Mouse (Mus musculus): ENCODE data around the gene Aipl1. TPM values are rescaled to one million over a fixed set of nuclear protein-coding genes. Genes with fewer than 3 reads are reported as not detected.

The Aipl1 gene
- total RNA-seq (2023) = not detected

GRCm38 (mm10) chr11:72037409-72037808 is at the start of gene Aipl1:
Aipl1 (minus strand) TSS chr11:72037509.

GRCm38 (mm10) chr11:72041768-72042607 is 4.7 kb upstream of the Aipl1 start, which contains the start of gene Pimreg:
Pimreg (plus strand) TSS chr11:72042032.

Other genes with a start within 250 kb of the Aipl1 start
- gene Pimreg, start 4.5 kb upstream of the Aipl1 start, total RNA-seq (2023) = 0.50 TPM
- gene Pitpnm3, start 98.3 kb upstream of the Aipl1 start, total RNA-seq (2023) = 0.15 TPM
- 0.70 TPM for gene Gm43951, start 169.3 kb upstream of the Aipl1 start, total RNA-seq (2023)
- 11.8 TPM for gene 4933427D14Rik, start 169.9 kb upstream of the Aipl1 start, total RNA-seq (2023)
- gene Txndc17, start 170.0 kb upstream of the Aipl1 start, total RNA-seq (2023) = 23.4 TPM
- gene Med31, start 178.1 kb upstream of the Aipl1 start, total RNA-seq (2023) = 19.5 TPM
- not detected for gene Slc13a5, start 229.7 kb upstream of the Aipl1 start, total RNA-seq (2023)